Mouse (Mus musculus) spleen, adult 12 weeks (tissue): ENCODE results near the gene Osbpl2.

Experiments
- DNase-seq: peaks from one replicate; pipeline ENCODE4 v3.0.0; 2022; ENCODE audit warnings: low spot score

Gene Osbpl2

DNA sequence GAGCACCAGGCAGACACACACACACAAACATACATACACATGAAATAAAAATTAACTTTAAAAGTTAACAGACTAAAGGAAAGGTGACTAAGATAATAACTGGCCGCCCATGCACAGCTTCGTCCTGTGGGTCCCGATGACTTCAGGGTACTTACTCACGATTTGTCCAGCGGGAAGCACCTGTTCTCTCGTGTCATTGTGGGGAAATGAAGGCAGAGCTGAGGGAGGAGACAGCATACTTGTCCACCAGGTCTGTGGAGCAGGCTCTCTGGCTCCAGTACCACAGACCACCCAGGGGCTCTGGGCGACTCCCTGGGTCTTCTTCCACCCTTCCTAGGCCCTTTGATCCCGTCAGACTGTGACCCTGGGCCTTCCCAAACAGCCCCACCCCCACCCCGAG is 82.2 kb downstream of the Osbpl2 start:
- DNase-seq: no peak

DNA sequence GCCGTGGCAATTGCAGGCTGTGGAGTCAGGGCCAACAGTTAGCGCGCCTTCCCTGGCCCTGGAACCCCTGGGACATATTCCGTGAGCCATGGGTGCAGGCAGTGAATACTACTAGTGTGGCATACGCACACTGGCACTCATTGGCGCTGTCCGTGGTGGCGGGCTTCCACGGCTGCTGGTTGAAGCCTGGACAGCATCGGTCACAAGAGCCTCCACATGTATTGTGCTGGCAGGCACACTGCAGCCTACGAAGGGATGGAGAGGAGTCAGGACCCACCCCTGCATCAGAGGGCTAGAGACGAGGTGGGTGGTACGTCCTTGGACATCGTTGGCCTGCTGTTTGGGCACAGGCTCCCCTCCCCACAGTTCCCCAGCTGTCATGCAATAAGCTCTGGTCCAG is 83.2 kb downstream of the Osbpl2 start:
- DNase-seq: no peak

DNA sequence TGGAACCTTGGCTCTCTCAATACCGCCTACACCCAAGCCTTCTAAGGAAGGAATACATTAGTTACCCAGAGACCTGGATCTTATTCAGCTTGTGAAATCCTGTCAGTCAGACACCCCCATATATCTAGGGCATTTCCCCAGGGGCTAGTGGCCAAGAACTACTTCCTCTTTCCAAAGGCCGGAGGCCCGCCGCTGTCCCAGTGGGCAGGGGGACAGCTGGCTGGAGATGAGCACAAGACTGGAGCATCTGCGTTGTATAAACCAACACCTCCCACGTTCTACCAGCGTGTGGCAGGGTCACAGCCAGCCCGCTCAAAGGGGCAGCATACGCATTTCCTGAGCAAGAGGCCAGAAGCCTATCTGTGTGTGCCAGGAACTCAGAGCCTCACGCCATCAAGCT is 83.7 kb downstream of the Osbpl2 start:
- no peak for DNase-seq

DNA sequence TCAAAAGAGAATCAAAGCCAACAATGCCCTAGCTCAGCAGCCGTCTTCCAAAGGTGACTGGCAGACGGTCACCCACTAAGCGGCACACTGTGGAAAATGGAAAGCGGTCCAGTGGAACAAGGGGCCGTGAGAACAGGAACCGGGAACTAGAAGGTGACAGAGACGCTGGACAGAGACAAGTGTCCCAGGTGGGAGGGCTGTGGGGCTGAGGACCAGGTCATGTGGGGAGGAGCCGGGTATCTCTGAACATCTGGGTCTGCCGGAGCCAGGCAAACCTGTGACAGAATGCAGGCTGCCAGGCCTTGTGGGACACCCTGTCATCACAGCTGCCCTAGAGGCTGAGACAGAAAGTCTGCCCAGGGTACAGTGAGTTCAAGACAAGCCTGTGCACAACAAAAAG is 85.4 kb downstream of the Osbpl2 start:
- DNase-seq: no peak

DNA sequence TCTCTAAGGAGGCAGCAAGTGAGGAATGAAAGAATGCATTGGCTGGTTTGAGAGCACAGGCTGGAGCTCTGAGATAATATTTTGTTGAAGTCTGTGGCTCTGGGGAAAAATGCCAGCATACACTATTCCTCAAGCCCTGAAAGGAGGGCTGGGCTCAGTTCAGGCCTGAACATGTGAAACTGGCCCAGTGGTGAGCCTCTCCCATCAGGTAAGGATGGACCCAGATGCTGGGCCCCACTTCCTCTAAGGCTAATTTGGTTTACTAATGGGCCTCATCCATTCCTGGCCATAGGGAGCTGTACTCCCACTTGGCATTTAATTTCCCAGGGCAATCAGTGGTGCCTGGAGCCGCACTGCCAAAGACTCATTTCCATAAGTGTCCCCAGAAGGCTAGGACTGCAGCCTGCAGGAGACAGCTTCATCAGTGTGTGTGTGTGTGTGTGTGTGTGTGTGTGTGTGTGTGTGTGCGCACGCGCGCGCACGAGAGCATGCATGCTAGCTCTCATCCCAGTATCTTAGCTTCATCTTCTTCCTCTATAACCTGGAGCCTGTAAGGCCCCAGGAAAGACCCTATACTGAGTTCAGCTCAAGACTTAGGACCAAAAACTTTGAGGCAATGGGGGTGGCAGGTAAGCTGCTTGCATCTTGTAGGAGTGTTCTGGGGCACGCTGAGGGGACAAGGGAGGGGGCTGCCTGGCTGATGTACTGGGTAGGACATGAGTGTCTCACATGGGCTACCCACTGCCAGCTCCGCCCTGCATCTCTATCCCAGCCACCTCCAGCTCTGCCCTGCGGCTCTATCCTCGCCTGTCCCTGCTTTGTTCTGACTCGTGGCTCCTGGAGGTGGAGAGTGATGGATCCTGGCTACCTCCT is 86.2 kb downstream of the Osbpl2 start:
- DNase-seq: no peak

DNA sequence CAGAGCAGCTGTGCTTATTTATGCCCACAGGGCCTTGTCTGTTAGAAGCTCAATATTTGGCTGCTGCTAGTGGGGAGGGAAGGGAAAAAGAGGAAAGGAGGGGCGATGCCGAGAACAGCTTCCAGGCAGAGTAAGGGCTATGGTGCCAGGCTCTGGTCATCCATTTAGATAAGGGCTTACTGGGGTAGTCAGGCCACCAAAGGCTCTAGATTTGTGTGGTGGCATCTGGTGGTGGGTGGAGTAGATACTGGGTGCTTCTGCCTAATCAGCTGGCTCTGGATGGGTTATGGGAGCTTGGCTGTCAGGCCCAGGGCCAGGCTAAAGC is 86.8 kb downstream of the Osbpl2 start:
- DNase-seq: no peak

DNA sequence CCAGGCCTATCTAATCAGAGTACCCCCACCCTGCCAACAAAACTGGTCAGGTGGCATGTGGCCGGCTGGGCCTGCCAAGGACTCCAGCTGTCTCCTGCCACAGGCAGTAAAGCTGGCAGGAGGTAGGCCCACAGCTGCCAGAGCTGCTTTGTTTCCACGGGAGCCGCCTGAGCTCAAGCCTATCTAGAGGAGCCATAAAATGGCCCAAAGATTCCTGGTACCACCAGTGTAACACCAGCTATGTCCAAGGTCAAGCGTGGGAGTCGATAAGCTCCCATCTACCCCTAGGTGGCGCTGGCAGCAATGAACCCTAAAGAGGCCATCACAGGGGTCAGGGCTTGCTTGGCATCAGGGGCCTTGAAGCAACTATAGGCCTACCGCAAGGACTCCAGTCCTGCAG is 88.7 kb downstream of the Osbpl2 start:
- DNase-seq: no peak

DNA sequence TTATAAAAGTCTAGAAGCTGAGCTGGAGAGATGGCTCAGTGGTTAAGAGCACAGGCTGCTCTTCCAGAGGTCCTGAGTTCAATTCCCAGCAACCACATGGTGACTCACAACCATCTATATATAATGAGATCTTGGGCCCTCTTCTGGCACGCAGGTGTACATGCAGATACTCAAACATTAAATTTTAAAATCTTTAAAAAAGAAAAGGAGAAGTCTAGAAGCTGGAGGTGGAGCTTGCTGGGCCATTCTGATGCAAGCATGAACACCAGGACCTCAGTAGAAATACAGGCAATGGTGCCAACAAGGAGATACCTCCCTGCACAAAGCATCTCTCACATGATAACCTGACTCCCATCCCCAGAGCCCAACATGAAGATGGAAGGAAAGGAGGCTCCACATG is 89.9 kb downstream of the Osbpl2 start:
- no peak for DNase-seq

DNA sequence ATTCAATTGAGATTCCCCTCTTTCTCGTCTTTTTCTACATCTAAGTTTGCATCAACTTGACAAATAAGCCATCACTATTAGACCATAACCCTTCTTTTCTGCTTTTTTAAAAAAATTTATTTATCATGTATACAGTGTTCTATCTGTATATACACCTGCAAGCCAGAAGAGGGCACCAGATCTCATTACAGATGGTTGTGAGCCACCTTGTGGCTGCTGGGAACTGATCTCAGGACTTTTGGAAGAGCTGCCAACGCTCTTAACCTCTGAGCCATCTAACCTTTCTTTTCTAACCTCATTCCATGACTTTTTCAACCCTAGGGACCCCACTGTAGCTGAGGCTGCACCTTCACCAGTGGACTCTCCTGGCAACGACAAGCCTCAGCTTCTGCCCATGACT is 93.1 kb downstream of the Osbpl2 start:
- no peak for DNase-seq
